Mouse (Mus musculus) thymus, adult 2 months (tissue): Measurements from ENCODE around the gene Mt4.

ENCODE experiments used
- CTCF ChIP-seq: fragments of 200-500 bp; IDR thresholded peaks from 2 replicates; pipeline ENCODE4 v1.5.1; 2012; ENCODE audit warnings: mild to moderate bottlenecking, control low read depth, low read length, moderate library complexity, borderline replicate concordance; ENCODE audit not compliant: control insufficient read depth, poor library complexity, insufficient read depth; ENCODE audit errors: extremely low read depth
- POLR2A ChIP-seq: fragments of 200-500 bp; IDR thresholded peaks from 2 replicates; pipeline ENCODE4 v1.6.1; 2012; ENCODE audit warnings: mild to moderate bottlenecking, low read length, control low read depth, moderate library complexity; ENCODE audit not compliant: control insufficient read depth, poor library complexity, insufficient read depth; ENCODE audit errors: extremely low read depth

DNA sequence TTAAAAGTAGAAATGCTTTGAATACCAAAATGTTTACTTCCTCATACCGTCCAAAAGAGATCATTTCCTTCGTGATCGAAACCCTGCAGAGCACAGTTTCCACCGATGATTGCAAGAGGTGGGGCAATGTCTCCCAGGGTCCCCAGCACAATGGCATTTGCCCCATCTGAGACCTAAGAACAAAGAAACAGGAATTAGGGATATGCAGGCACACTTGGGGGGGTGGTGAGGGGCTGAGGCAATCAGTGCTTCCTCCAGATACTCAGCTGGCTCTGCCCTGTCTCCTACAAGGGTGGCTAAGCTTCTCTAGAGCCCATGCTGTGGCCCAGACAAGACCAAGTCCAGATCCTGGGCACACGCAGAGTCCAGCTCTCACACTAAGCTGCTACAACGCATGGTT lies 47.3 kb upstream of the Mt4 start:
- no peak for TF ChIP-seq POLR2A
- TF ChIP-seq CTCF, result no peak
